Mouse (Mus musculus) cerebellum, adult 11 months (tissue): ENCODE results near the gene 2310022A10Rik.

ENCODE experiments used
- DNase-seq: peaks from one replicate; pipeline ENCODE4 v3.0.0; 2022

2310022A10Rik gene

GRCm38 (mm10) chr7:27591266-27592216, 38.5 kb downstream of the 2310022A10Rik start, which contains the start of gene Akt2:
TSS of gene Akt2 (plus strand) at chr7:27591552.
- peak; percentile 98 for DNase-seq

- DNase-seq = peak; percentile 50
These were observed 39.3 kb downstream of the 2310022A10Rik start for GRCm38 (mm10) chr7:27592217-27592929.

GRCm38 (mm10) chr7:27592934-27593645, 40.1 kb downstream of the 2310022A10Rik start:
- peak; percentile 36 for DNase-seq

GRCm38 (mm10) chr7:27596586-27597503, 43.8 kb downstream of the 2310022A10Rik start:
- peak; percentile 29 for DNase-seq

DNA sequence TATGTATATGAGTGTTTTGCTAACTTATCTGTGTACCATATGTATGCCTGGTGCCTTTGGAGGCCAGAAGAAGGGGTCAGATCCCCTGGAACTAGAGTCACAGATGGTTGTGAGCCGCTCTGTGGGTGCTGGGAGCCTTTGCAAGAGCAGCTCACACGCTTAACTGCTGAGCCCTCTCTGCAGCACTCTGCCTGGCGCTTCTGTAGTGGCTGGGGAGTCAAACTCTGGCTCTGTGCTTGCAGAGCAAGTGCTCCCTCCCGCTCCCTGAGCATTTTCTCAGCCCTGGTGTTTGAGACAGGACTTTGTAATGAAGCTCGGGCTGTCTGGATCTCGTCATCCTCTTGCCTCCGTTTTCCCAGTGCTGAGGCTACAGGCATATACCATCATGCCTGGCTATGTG, 45.0 kb downstream of the 2310022A10Rik start:
- DNase-seq = peak; percentile 16

- DNase-seq = peak; percentile 16
These were observed 48.6 kb downstream of the 2310022A10Rik start for GRCm38 (mm10) chr7:27601628-27602027.

GRCm38 (mm10) chr7:27602161-27602560, 49.1 kb downstream of the 2310022A10Rik start:
- DNase-seq = peak; percentile 20

GRCm38 (mm10) chr7:27602835-27603234, 49.8 kb downstream of the 2310022A10Rik start:
- no peak for DNase-seq

- no peak for DNase-seq
These were observed 51.8 kb downstream of the 2310022A10Rik start for GRCm38 (mm10) chr7:27604661-27605348.

DNA sequence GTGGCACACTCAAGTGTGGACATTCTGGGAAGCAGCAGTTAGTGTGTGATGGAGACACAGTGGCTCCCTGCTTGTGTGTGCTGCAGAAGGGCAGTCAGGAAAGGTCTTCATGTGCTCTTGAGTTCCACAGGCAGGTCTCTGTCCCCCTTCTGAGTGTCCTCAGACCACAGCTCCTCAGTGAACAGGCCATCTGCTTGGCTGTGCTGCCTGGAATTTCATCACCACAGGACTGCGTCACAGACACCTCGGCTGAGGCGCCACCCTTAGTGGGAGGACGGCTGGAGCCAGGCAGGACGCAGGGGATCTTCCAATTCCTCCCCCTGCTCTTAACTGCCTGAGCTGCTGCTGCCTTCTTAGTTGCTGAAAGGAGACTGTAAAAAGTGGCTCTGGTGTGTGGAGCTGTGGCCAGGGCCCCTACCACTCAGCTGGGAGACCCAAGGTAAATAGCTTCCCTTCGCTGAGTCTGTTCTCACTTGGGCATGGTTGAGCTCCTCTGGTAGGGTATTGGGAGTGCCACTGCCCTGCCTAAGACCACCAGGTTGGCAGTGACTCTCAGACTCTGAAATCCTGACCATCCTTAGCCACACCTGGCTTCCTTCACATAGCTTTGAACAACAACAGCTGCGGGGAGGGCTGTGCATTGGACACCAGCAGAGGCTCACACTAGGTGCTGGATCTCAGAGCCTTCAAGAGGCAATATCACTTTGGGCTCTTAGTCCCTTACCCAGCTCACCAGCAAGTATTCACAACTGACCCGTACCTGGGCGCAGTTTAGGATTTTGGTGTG, 52.7 kb downstream of the 2310022A10Rik start:
- peak; percentile 76 for DNase-seq

DNA sequence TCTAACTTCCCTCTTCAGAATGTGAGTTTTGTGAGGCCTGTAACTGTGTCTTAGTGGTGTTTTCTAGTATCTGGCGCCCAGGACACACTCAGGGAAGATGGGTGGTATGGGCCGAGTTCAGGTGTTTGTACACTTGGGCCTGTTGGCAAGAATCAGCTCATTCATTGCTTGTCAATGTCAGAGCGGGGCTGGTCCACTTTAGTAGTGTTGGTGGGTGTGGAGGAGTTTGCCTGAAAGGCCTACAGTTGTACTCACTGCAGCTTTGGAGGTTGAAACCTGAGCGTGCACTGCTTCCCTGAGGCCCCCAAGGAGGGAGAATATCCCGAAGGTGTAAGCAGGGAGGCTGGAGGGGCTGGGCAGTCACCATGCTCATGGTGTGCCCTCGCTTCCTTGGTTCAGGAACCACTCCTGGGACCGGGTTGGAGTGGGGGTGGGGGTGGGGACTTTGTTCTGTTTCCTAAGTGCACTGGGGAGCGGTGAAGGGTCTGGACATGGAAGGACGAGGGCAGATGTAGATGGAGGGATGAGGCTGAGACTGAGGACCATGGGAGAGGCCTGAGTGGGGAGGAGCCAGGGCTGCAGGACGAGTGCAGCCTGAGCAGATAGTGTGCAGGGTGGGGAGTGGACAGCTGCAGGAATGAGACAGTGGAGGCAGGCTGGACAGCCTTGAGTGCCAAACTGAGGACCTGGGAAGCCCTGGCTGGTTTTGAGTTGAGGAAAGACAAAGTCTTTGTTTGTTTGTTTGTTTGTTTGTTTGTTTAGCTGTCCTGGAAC, 53.6 kb downstream of the 2310022A10Rik start:
- no peak for DNase-seq

- DNase-seq = peak; percentile 88
These were observed 54.5 kb downstream of the 2310022A10Rik start for GRCm38 (mm10) chr7:27607580-27607979.

- DNase-seq = no peak
These were observed 55.1 kb downstream of the 2310022A10Rik start for GRCm38 (mm10) chr7:27608130-27608529.

DNA sequence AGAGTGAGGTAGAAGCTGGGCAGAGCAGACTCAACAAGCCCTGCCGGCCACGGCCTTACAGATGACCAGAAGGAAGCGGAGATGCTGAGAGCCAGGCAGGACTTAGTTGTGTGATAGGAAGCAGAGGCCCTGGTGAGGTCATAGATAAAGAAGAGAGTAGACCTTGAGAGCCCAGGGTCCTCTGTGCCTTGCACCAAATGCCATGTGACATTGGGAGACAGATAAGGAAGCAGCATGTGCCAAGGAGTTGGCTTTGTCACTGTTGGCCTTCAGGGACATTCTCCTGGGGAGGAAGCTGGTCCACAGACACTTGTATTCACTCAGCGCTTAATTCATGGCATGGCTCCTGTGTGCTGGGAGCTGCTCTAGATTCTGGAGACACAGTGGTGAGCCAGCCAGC, 56.3 kb downstream of the 2310022A10Rik start:
- DNase-seq = no peak

- no peak for DNase-seq
These were observed 56.7 kb downstream of the 2310022A10Rik start for GRCm38 (mm10) chr7:27609688-27610087.

DNA sequence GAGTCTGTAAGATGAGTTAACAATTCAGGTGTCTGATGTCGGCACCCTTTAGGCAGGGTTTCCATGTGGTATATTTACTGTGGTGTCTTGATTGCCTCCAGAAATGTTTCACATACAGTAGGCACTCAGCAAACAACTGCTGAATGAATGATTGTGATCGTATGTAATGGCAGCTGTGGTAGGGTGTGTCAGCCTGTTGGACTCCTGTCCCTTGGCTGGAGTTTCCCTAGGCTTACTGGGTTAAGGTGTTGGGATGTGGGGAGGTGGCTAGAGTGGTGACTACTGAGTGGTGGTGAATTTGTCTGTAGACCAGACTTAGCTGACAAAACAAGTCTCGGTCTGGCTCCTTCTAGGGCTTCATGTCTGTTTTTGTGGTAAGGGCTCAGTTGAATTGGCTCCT, 57.3 kb downstream of the 2310022A10Rik start:
- no peak for DNase-seq

DNA sequence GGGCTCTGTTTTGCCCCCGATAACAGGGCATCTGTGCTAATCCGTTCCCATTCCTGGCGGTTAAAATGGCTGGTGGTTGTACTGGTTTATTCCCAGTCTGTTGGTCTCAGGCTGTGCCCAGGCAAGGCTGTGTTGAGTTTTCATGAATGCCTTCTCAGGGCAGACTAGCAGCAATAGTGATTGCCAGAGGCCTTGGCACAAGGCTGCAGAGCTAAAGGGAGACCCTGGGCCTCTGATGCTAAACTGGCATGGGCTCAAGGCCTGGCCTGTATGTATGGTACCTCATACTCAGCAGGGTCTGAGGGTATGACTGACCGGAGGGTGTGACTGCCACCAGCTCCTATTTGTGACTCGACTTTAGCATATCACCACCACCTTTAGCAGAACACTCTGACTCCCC, 57.8 kb downstream of the 2310022A10Rik start:
- no peak for DNase-seq

DNA sequence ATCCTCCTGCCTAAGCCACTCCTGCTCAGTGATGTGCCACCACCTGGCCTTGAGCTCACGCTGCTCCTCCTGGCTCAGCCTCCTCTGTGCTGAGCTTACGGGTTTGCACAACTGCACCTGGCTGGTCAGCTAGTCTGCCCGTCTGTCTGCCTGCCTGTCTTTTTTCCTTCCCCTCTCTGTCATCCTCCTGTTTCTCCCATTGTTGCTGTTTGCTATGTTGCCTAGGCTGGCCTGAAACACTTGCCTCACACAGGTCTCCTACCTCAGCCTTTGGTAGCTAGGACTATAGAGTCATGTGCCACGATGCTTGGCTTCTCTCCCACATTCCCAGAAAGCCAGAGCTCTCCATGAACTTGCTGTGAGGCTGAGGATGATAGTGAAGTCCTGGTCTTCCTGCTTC, 59.9 kb downstream of the 2310022A10Rik start:
- no peak for DNase-seq

- peak; percentile 69 for DNase-seq
These were observed 60.9 kb downstream of the 2310022A10Rik start for GRCm38 (mm10) chr7:27613751-27614499.
